Mouse (Mus musculus) adrenal gland, postnatal 36 days (tissue): ENCODE results near the gene Fancc. TPM values are rescaled to one million over a fixed set of nuclear protein-coding genes. Genes with fewer than 3 reads are reported as not detected.
A peak's percentile ranks its signal among the peaks of the same experiment; 100 is the strongest.
"Not testable (repeated sequence)": the region's sequence is repeated elsewhere in the genome, so short reads cannot be mapped to it uniquely, and the experiment has no call there.

ENCODE experiments used
- DNase-seq, 2 experiments: peaks; one replicate each; pipeline ENCODE4 v3.0.0; 2021; ENCODE audit warnings: mixed read lengths in 1 of 2
- total RNA-seq, 2 experiments: library from RNA; stranded (reverse); gene quantifications; 2 replicates each; pipeline ENCODE4 v1.2.3; 2021

Fancc gene
- total RNA-seq, 2 experiments from 2014 or later: 9.1 to 10.9 TPM

GRCm38 (mm10) chr13:63315777-63316176 is 181.3 kb downstream of the Fancc start:
- DNase-seq: no peak

GRCm38 (mm10) chr13:63315111-63315510 is 182.0 kb downstream of the Fancc start:
- DNase-seq: not testable (repeated sequence)

DNA sequence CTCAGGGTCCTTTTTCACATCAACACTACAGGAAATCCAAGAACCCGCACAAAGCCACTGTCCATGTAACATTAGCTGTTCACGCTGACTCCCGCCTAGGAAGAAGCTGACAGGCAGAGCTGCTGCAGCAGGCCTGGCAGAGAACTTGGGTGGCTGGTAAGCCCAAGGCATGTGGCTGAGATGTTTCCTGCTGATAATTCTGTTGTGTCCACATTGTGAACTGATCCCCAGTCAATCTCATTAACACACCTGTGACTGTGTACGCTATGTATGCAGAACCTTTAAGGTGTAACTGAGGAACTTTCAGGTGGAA is 182.5 kb downstream of the Fancc start:
- no peak for DNase-seq

- no peak for DNase-seq
Observed at GRCm38 (mm10) chr13:63313748-63314607, 183.1 kb downstream of the Fancc start.

DNA sequence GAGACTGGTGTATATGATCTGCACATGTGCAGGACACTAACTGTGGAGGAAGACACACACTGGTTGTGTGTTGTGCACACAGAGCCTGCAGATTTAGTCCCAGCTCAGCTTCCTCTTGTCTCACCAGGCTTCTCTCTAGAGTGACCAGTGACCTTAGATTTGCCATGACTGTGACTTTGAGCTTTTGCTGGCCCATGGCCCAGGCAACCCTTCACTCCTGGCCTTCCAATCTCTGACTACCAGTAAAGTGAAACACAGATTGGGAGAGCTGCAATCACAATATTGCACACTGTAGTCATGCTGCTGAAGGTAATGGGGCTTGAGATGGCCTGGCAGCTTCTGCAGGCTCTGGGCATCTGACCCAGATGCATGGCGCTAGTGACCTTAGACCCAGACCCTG is 183.8 kb downstream of the Fancc start:
- peak; percentile 76 to 81 for DNase-seq

- no peak for DNase-seq
Observed at GRCm38 (mm10) chr13:63311156-63311555, 185.9 kb downstream of the Fancc start.

DNA sequence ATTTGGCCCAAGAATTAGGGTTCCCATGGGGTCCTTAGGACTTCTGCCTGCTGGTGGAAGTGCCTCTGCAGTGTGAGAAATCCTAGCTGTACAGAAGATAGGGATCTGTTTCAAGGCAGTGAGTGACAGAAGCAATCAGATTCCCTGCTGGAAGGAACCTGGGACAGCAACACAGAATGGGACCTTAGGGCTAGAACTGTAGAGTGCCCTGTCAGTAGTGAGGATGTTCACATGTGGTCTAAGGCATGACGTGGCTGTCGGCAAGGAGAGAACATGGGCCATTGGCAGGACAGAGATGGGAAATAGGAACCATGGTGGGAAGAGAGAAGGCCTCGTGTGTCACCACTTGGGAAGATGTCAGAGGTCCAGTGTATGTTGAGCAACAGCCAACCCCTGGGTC is 187.5 kb downstream of the Fancc start:
- DNase-seq: no peak

DNA sequence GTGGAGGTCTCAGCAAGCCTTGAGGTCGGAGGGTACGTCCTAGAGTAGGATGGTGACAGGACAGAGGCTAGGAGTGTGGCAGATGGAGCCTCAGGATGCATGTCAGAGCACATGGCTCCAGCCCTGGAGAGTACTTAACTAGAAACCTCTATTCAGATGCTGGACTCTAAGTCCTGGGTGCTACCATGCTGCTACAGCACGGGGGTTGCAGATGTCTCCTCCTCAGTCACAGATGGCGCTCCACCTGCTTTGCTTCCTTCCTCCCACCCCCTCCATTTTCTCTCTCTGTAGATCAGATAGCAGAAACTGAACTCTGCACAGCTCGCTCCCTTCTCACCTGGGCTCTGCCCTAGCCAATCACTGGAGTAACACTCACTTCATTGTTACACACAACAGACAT is 190.3 kb downstream of the Fancc start:
- DNase-seq: no peak

DNA sequence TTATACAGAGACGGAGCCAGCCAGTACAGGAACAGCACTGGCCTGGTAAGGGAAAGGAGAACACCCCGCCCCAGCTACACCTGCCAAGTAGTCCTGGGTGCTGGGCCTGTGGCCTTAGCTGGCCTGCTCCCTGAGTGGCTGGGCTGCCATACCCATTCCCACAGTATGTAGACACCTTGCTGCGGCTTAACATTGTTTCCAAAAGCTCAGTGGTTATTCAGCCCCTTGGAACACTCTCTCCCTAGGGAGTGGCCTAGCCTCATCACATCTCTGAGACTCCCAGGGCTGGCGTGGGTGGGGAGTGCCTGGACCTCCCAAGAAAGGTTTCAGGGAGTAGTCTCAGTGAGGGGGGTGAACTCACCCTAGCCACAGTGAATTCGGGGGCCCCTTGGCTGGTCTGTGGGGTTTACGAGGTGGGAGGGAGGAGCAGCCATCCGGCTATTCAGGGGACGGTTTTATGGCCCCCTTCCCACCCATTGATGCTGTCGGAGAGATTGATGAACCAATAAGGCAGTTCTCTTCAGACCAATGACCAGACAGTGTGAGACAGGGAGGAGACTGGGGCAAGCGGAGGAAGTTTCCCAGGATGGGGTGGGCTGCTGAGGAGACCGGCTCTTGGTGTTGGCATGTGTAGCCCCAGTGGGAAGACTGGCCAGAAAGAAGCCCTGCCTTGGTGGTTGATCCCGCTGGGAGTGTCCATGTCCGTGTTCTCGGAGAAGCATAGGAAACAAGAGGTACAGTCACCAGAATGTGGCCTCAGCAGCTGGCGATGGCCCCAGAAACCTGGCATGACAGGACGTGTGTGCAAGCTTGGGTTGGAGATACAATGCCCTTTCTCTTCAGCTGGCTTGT is 191.7 kb downstream of the Fancc start:
- peak; percentile 60 to 70 for DNase-seq

DNA sequence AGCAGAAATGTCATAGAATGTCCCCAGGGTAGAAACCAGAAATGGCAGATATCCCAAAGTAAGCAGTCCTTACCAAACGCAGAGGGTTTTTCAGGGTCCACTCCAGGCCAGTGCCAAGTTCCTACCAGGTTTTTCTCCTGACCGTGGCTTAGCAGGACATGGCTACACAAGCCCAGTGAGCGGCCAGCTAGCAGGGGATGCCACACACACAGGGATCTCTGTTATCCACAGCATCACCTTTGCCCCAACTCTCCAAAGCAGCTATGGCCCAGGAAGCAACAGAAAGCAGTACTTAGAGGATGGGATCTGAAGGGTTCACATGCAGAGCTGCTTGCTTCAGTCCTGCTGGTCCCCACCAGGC is 192.3 kb downstream of the Fancc start:
- DNase-seq: no peak

- DNase-seq: no peak
Observed at GRCm38 (mm10) chr13:63304124-63304792, 192.8 kb downstream of the Fancc start.

GRCm38 (mm10) chr13:63302381-63302780 is 194.7 kb downstream of the Fancc start:
- DNase-seq: no peak

DNA sequence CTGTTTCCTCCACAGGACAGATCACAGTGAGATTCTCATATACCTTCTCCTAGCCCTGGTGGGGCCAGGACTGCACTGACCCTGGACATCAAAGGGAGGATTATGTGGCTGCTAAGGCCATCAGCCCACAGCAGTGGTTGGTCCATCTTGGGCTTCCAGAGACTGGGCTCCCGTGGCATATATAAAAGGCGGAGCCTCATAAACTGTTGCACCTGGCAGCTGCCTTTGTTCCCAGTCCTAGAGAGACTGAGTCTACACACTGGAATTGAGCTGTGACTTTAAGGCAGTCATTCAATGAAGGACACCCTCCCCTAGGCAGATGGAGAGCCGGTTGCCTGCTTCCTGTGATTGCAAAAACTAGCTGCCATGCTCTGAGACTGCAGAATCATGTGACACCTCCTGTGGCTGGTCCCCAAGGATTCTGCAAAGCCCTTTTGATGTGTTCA is 195.3 kb downstream of the Fancc start:
- peak in 1 of 2 experiments; percentile 49 for DNase-seq

DNA sequence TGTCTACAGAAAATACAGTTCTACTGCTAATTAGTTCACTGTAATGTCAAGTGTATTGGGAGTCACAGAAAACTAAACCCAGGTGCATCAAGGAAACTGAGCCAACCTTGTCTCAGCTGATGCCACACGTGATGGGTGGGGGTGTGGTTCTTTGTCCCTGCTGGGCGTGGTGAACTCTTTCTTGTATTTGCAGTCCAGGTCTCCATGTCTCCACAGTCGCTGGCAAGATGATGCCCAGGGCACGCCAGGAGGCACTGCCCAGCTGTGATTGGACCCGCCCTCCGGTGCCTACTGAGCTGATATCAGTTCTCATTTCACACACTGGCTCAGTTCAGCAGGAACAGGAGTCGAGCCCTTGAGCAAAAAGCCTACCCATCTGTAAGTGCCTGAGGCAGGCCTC is 196.1 kb downstream of the Fancc start:
- DNase-seq: no peak

- no peak for DNase-seq
Observed at GRCm38 (mm10) chr13:63298931-63299330, 198.1 kb downstream of the Fancc start.

GRCm38 (mm10) chr13:63297933-63298332 is 199.1 kb downstream of the Fancc start:
- DNase-seq: no peak

DNA sequence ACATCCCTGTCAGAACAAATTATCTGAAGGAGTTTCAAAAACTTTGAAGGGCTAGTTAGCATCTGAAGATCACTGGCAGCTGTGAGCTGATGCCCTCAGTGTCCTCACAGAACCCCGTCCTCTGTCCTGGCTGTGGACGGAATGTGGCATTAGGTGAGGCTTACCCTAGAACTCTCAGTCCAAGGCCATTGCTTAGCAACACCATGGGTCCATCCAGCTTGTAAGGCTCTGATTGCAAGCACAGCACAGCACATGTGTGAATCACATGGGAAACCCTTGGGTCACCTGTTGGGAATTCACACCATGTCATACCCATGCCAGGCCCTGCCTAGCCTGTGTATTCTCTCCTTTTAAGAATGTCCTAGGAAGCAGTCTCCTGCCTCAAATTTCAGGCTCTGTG is 200.1 kb downstream of the Fancc start:
- DNase-seq: no peak

DNA sequence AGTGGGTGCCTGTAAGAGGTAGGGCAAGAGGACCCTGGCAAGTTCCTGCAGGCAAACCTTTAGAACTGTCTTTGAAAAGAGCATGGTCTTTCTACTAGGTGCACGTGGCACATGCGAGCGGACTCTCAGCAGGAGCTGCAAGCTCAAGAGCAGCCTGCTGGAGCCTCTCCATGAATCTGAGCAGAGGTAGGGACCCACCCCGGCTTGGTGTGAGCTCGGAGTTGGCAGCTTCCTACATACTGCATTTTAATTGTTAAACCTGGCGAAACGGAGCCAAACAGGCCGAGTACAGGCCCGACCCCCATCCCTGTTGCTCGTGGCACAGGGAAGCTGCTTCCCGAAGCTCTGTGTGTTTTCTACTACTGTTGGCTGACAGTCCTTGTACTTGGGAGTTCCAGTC is 200.8 kb downstream of the Fancc start:
- no peak for DNase-seq

DNA sequence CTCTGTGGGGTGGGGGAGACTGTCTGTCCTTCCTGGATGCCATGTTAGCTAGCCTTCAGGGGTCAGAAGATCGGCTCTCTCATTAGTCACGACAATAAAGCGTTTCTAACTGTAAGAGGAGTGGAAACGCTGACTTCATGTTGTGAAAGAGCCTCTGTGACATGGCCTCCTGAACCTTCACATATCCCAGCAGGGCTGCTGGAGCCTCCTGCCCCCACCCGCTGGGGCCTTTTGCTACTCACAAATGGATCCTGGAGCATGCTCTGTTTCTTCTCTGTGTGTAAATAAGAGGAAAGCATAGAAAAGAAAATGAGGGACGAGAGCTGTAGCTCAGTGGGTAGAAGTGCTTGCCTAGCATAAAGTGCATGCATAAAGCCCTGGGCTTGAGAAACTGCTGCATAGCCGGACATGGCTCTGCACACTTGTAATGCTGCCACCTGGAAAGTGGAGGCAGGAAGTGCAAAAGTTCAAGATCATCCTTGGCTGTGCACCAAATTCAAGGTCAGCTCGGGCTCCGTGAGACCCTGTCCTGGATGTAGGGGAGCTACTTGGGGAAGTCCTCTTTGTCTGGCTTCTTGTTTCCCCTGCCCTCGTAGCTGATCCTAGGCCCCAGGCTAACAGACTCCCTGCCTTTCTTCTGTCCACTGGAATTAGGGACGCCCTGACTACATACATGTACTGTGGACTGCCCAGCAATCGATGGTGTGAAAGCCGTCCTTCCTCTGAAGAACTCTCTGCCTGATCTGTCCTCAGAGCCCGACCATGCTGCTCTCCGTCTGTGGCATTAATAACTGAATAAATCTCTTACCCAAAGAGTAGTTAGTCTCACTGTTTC is 202.5 kb downstream of the Fancc start:
- DNase-seq: peak; percentile 63 to 70

DNA sequence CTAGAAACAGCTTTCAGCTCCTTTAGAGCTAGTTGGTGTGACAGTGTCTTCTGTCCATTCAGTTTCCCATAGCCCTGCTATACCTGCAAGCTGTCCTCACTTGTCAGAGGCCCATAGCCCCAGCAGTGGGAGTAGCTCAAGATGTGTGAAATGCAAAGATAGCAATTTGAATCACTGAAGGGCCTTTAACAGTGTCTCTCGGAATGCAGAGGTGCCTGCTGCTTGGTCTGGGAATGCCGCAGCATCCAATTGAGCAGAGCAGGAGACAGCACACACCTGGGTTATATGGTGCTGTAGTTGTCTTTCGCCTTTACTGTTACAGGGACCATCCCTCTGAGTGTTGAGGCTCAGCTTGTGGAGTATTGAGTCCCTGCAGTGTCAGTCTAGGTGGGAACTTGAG is 203.4 kb downstream of the Fancc start:
- no peak for DNase-seq

GRCm38 (mm10) chr13:63291016-63291415 is 206.1 kb downstream of the Fancc start:
- peak; percentile 76 to 80 for DNase-seq

GRCm38 (mm10) chr13:63290126-63290525 is 207.0 kb downstream of the Fancc start:
- DNase-seq: no peak
